Mouse (Mus musculus): ENCODE measurements around the gene Sgsm2. TPM values are rescaled to one million over a fixed set of nuclear protein-coding genes. Genes with fewer than 3 reads are reported as not detected.

The Sgsm2 gene
- total RNA-seq, 2 experiments from 2014 or later, result 69.9 to 76.1 TPM

Small RNA genes within 50 kb of the gene (microRNA-seq; reads per million reads assigned to microRNA genes)
- gene Mir6926, result 1.3 to 2.0 reads per million in 2 experiments

Other genes starting within 250 kb of the Sgsm2 start
- 10 to 100 TPM; 68.2 to 74.1 TPM for gene Cluh, start 247.6 kb downstream of the Sgsm2 start, total RNA-seq (2021)
- gene Pafah1b1, start 172.4 kb downstream of the Sgsm2 start, total RNA-seq (2021), result 100 to 1,000 TPM; 370 to 417 TPM
- 10 to 100 TPM; 22.5 to 24.3 TPM for gene Mettl16, start 126.2 kb downstream of the Sgsm2 start, total RNA-seq (2021)
- 10 to 100 TPM; 31.9 to 34.6 TPM for gene Mnt, start 66.1 kb downstream of the Sgsm2 start, total RNA-seq (2021)
- 10 to 100 TPM; 40.1 to 43.2 TPM for gene Tsr1, start 1.0 kb upstream of the Sgsm2 start, total RNA-seq (2021)
- 10 to 100 TPM; 24.0 to 27.0 TPM for gene Smg6, start 28.8 kb upstream of the Sgsm2 start, total RNA-seq (2021)
- 100 to 1,000 TPM in 1 of 2 experiments, 10 to 100 TPM in 1; 87.4 to 104 TPM for gene Srr, start 28.9 kb upstream of the Sgsm2 start, total RNA-seq (2021)